Mouse (Mus musculus) frontal cortex, adult (tissue): ENCODE measurements around the gene Cd200r1.

Experiments
- ATAC-seq: cut with Nextera tagmentation; 2 replicates; pipeline ENCODE4 v1.9.2; 2017; ENCODE audit warnings: mild to moderate bottlenecking, moderate library complexity, mixed read lengths; ENCODE audit not compliant: low TSS enrichment

Cd200r1 gene

GRCm38 (mm10) chr16:44765555-44766319 lies at the start of gene Cd200r1:
Cd200r1 (plus strand) TSS chr16:44765736.
- peak; percentile 70 for ATAC-seq

GRCm38 (mm10) chr16:44716305-44717140 lies 49.0 kb upstream of the Cd200r1 start:
- peak; percentile 90 for ATAC-seq

- peak; percentile 7; the same call in 1 of the 2 replicates for ATAC-seq
Measured at GRCm38 (mm10) chr16:44717141-44717634, 48.3 kb upstream of the Cd200r1 start.

GRCm38 (mm10) chr16:44717838-44718237 lies 47.7 kb upstream of the Cd200r1 start:
- no peak for ATAC-seq

- ATAC-seq = no peak
Measured at GRCm38 (mm10) chr16:44719349-44719748, 46.2 kb upstream of the Cd200r1 start.

- no peak for ATAC-seq
Measured at GRCm38 (mm10) chr16:44720518-44720917, 45.0 kb upstream of the Cd200r1 start.

GRCm38 (mm10) chr16:44722666-44723065 lies 42.9 kb upstream of the Cd200r1 start:
- no peak for ATAC-seq

GRCm38 (mm10) chr16:44724083-44724787 lies 41.3 kb upstream of the Cd200r1 start, which contains the start of gene Nepro:
Nepro (plus strand) TSS chr16:44724301.
- ATAC-seq = peak; percentile 86

GRCm38 (mm10) chr16:44724847-44725246 lies 40.7 kb upstream of the Cd200r1 start:
- ATAC-seq = peak; percentile 32

GRCm38 (mm10) chr16:44725286-44726223 lies 40.0 kb upstream of the Cd200r1 start:
- peak; percentile 56 for ATAC-seq

GRCm38 (mm10) chr16:44727525-44727924 lies 38.0 kb upstream of the Cd200r1 start:
- ATAC-seq = no peak

- ATAC-seq = no peak
Measured at GRCm38 (mm10) chr16:44734059-44734458, 31.5 kb upstream of the Cd200r1 start.

- no peak for ATAC-seq
Measured at GRCm38 (mm10) chr16:44735676-44736075, 29.9 kb upstream of the Cd200r1 start.

- no peak for ATAC-seq
Measured at GRCm38 (mm10) chr16:44736118-44736517, 29.4 kb upstream of the Cd200r1 start.

GRCm38 (mm10) chr16:44742753-44743152 lies 22.8 kb upstream of the Cd200r1 start:
- no peak for ATAC-seq

- peak; percentile 17 for ATAC-seq
Measured at GRCm38 (mm10) chr16:44745471-44745865, 20.1 kb upstream of the Cd200r1 start.

- ATAC-seq = peak; percentile 92
Measured at GRCm38 (mm10) chr16:44745866-44746562, 19.5 kb upstream of the Cd200r1 start, which contains the start of gene Gtpbp8. Gtpbp8 (minus strand) TSS chr16:44746363.

GRCm38 (mm10) chr16:44748007-44748406 lies 17.5 kb upstream of the Cd200r1 start:
- no peak for ATAC-seq

GRCm38 (mm10) chr16:44757700-44758099 lies 7.8 kb upstream of the Cd200r1 start:
- ATAC-seq = no peak

GRCm38 (mm10) chr16:44761811-44762210 lies 3.7 kb upstream of the Cd200r1 start:
- no peak for ATAC-seq
